Mouse (Mus musculus): ENCODE results near the gene Hmga2. TPM values are rescaled to one million over a fixed set of nuclear protein-coding genes. Genes with fewer than 3 reads are reported as not detected.
A peak's percentile ranks its signal among the peaks of the same experiment; 100 is the strongest.
"Not testable (repeated sequence)": the region's sequence is repeated elsewhere in the genome, so short reads cannot be mapped to it uniquely, and the experiment has no call there.

Gene Hmga2
- polyA plus RNA-seq, 1 experiment: 7.0 TPM

GRCm38 (mm10) chr10:120371215-120371614 is 105.1 kb downstream of the Hmga2 start:
- peaks cover 15% of the 10 kb centered on the region for H3K4me1 ChIP-seq
- no peaks in the 10 kb centered on the region; the same call in 1 of the 2 replicates for H3K9me3 ChIP-seq
- no peak overlapping the region for H3K4me3 ChIP-seq (replicated peaks)
- no peaks in the 10 kb centered on the region for H3K27me3 ChIP-seq (replicated peaks)
- TF ChIP-seq GATA1 (IDR thresholded peaks at IDR 0.05; ENCODE audit: borderline replicate concordance, low read length) (no peak), FLI1 (IDR thresholded peaks at IDR 0.05; ENCODE audit: low read length) (no peak)
- H3K36me3 ChIP-seq (replicated peaks; ENCODE audit: low read length): peaks cover 19% of the 10 kb centered on the region

GRCm38 (mm10) chr10:120369187-120369805 is 107.0 kb downstream of the Hmga2 start:
- Histone ChIP-seq H3K36me3 (replicated peaks; ENCODE audit: low read length) (peaks cover 29% of the 10 kb centered on the region), H3K27me3 (replicated peaks) (no peaks in the 10 kb centered on the region), H3K4me1 (peaks cover 10% of the 10 kb centered on the region), H3K9me3 (peaks cover 4% of the 10 kb centered on the region; the same call in 1 of the 2 replicates), H3K4me3 (replicated peaks) (no peak overlapping the region)
- TF ChIP-seq FLI1 (IDR thresholded peaks at IDR 0.05; ENCODE audit: low read length) (no peak), GATA1 (IDR thresholded peaks at IDR 0.05; ENCODE audit: borderline replicate concordance, low read length) (no peak)

- H3K9me3 ChIP-seq; H3K27me3 ChIP-seq (replicated peaks); H3K4me3 ChIP-seq (replicated peaks): not testable (repeated sequence)
- Histone ChIP-seq H3K4me1 (peaks cover 13% of the 10 kb centered on the region), H3K36me3 (replicated peaks; ENCODE audit: low read length) (peaks cover 25% of the 10 kb centered on the region)
Measured at GRCm38 (mm10) chr10:120366173-120366592, 110.1 kb downstream of the Hmga2 start.

GRCm38 (mm10) chr10:120365380-120366172 is 110.7 kb downstream of the Hmga2 start:
- peaks cover 13% of the 10 kb centered on the region for H3K4me1 ChIP-seq
- H3K36me3 ChIP-seq (replicated peaks; ENCODE audit: low read length): peaks cover 24% of the 10 kb centered on the region
- no peaks in the 10 kb centered on the region for H3K27me3 ChIP-seq (replicated peaks)
- TF ChIP-seq FLI1 (IDR thresholded peaks at IDR 0.05; ENCODE audit: low read length) (no peak), GATA1 (IDR thresholded peaks at IDR 0.05; ENCODE audit: borderline replicate concordance, low read length) (no peak)
- peaks cover 6% of the 10 kb centered on the region; the same call in 1 of the 2 replicates for H3K9me3 ChIP-seq
- H3K4me3 ChIP-seq (replicated peaks): no peak overlapping the region

- Histone ChIP-seq H3K27me3 (replicated peaks) (no peaks in the 10 kb centered on the region), H3K4me3 (replicated peaks) (peak overlapping the region; percentile 62), H3K36me3 (replicated peaks; ENCODE audit: low read length) (peaks cover 16% of the 10 kb centered on the region), H3K9me3 (peaks cover 6% of the 10 kb centered on the region; the same call in 1 of the 2 replicates), H3K4me1 (peaks cover 13% of the 10 kb centered on the region)
- no peak for TF ChIP-seq GATA1 (IDR thresholded peaks at IDR 0.05; ENCODE audit: borderline replicate concordance, low read length)
- TF ChIP-seq FLI1 (IDR thresholded peaks at IDR 0.05; ENCODE audit: low read length): no peak
Measured at GRCm38 (mm10) chr10:120363983-120364582, 112.2 kb downstream of the Hmga2 start.

GRCm38 (mm10) chr10:120363298-120363982 is 112.8 kb downstream of the Hmga2 start:
- not testable (repeated sequence) for H3K4me3 ChIP-seq (replicated peaks); H3K27me3 ChIP-seq (replicated peaks); H3K9me3 ChIP-seq
- peaks cover 13% of the 10 kb centered on the region for H3K4me1 ChIP-seq
- H3K36me3 ChIP-seq (replicated peaks; ENCODE audit: low read length): peaks cover 15% of the 10 kb centered on the region

GRCm38 (mm10) chr10:120354523-120355030 is 121.7 kb downstream of the Hmga2 start:
- H3K4me1 ChIP-seq: 0 out of 2 replicates have a peak, but pooled peaks cover 3% of the 10 kb centered on the region
- no peak for TF ChIP-seq GATA1 (IDR thresholded peaks at IDR 0.05; ENCODE audit: borderline replicate concordance, low read length)
- no peak for TF ChIP-seq FLI1 (IDR thresholded peaks at IDR 0.05; ENCODE audit: low read length)
- no peaks in the 10 kb centered on the region for H3K36me3 ChIP-seq (replicated peaks; ENCODE audit: low read length)
- H3K4me3 ChIP-seq (replicated peaks): no peak overlapping the region
- peaks cover 5% of the 10 kb centered on the region for H3K27me3 ChIP-seq (replicated peaks)
- no peaks in the 10 kb centered on the region for H3K9me3 ChIP-seq

GRCm38 (mm10) chr10:120345325-120345724 is 130.9 kb downstream of the Hmga2 start:
- peaks cover 11% of the 10 kb centered on the region for H3K4me1 ChIP-seq
- no peak for TF ChIP-seq FLI1 (IDR thresholded peaks at IDR 0.05; ENCODE audit: low read length)
- TF ChIP-seq GATA1 (IDR thresholded peaks at IDR 0.05; ENCODE audit: borderline replicate concordance, low read length): no peak
- H3K27me3 ChIP-seq (replicated peaks): peaks cover 7% of the 10 kb centered on the region
- no peak overlapping the region for H3K4me3 ChIP-seq (replicated peaks)
- 0 out of 2 replicates have a peak, but pooled peaks cover 5% of the 10 kb centered on the region for H3K9me3 ChIP-seq
- H3K36me3 ChIP-seq (replicated peaks; ENCODE audit: low read length): no peaks in the 10 kb centered on the region

GRCm38 (mm10) chr10:120344558-120345318 is 131.5 kb downstream of the Hmga2 start:
- Histone ChIP-seq H3K27me3 (replicated peaks) (peaks cover 5% of the 10 kb centered on the region), H3K4me3 (replicated peaks) (no peak overlapping the region), H3K36me3 (replicated peaks; ENCODE audit: low read length) (no peaks in the 10 kb centered on the region), H3K4me1 (peaks cover 9% of the 10 kb centered on the region), H3K9me3 (0 out of 2 replicates have a peak, but pooled peaks cover 5% of the 10 kb centered on the region)
- TF ChIP-seq GATA1 (IDR thresholded peaks at IDR 0.05; ENCODE audit: borderline replicate concordance, low read length) (no peak), FLI1 (IDR thresholded peaks at IDR 0.05; ENCODE audit: low read length) (no peak)

GRCm38 (mm10) chr10:120339906-120340305 is 136.4 kb downstream of the Hmga2 start:
- H3K4me1 ChIP-seq; H3K36me3 ChIP-seq (replicated peaks; ENCODE audit: low read length); H3K27me3 ChIP-seq (replicated peaks); H3K4me3 ChIP-seq (replicated peaks): not testable (repeated sequence)
- peaks cover 21% of the 10 kb centered on the region for H3K9me3 ChIP-seq
